Mouse (Mus musculus) heart, embryonic 16.5 days (tissue): Measurements from ENCODE around the gene Pced1b. TPM values are rescaled to one million over a fixed set of nuclear protein-coding genes. Genes with fewer than 3 reads are reported as not detected.
"Not testable (repeated sequence)": the region's sequence is repeated elsewhere in the genome, so short reads cannot be mapped to it uniquely, and the experiment has no call there.

Experiments used
- ATAC-seq: fragments of 200-750 bp; cut with Nextera tagmentation; replicated peaks from 2 replicates; pipeline ENCODE4 v1.8.0; 2017; ENCODE audit warnings: moderate number of reproducible peaks; ENCODE audit not compliant: insufficient read depth, low FRiP score; ENCODE audit errors: extremely low read depth
- H3K27ac ChIP-seq: fragments of 300-500 bp; sonication (generic); 2 replicates; pipeline ENCODE4 v1.5.1; 2014; ENCODE audit warnings: mild to moderate bottlenecking, low read length, control low read depth, moderate library complexity
- H3K27me3 ChIP-seq: fragments of 300-500 bp; sonication (generic); 2 replicates; pipeline ENCODE4 v1.6.1; 2014; ENCODE audit warnings: low read length, mixed read lengths; ENCODE audit not compliant: control insufficient read depth, insufficient read depth
- H3K36me3 ChIP-seq: fragments of 300-500 bp; sonication (generic); 2 replicates; pipeline ENCODE4 v1.6.1; 2014; ENCODE audit not compliant: control insufficient read depth, insufficient read depth
- H3K4me1 ChIP-seq: fragments of 300-500 bp; sonication (generic); 2 replicates; pipeline ENCODE4 v1.6.1; 2014; ENCODE audit warnings: low read length, mixed read lengths; ENCODE audit not compliant: control insufficient read depth, insufficient read depth
- H3K4me2 ChIP-seq: fragments of 300-500 bp; sonication (generic); 2 replicates; pipeline ENCODE4 v1.6.1; 2014; ENCODE audit warnings: low read depth, mild to moderate bottlenecking, control low read depth, low read length
- H3K4me3 ChIP-seq: fragments of 300-500 bp; sonication (generic); 2 replicates; pipeline ENCODE4 v1.5.1; 2014; ENCODE audit warnings: mild to moderate bottlenecking, control low read depth, low read length
- H3K9ac ChIP-seq: fragments of 300-500 bp; sonication (generic); 2 replicates; pipeline ENCODE4 v1.6.1; 2014; ENCODE audit warnings: low read length, control low read depth
- H3K9me3 ChIP-seq: fragments of 300-500 bp; sonication (generic); replicated peaks from 2 replicates; pipeline ENCODE4 v1.6.1; 2016; ENCODE audit warnings: low read length; ENCODE audit not compliant: control insufficient read depth
- WGBS: fragments of 180-500 bp; shearing (Covaris S2); extraction: QIAGEN DNeasy Blood & Tissue Kit; methylation state at CpG from one replicate; pipeline ENCODE4 v1.1.7; 2014; 5-methylcytosine and 5-hydroxymethylcytosine counted together
- polyA plus RNA-seq: library from polyadenylated mRNA; unstranded; fragments of >200 nt; fragmentation: Nextera tagmentation; extraction: Ambion mirVana; gene quantifications from 2 replicates; pipeline ENCODE4 v1.2.1, GENCODE M21; 2015

Gene Pced1b
- polyA plus RNA-seq, 1 experiment from 2014 or later, result 2.7 TPM

GRCm38 (mm10) chr15:97384170-97385018, 137.5 kb downstream of the Pced1b start:
- 88% methylated on average over 28 of the region's 28 CpGs for WGBS
- Histone ChIP-seq H3K4me1 (no peaks in the 10 kb centered on the region; the same call in 1 of the 2 replicates), H3K9ac (no peak overlapping the region), H3K4me2 (no peak overlapping the region), H3K36me3 (no peaks in the 10 kb centered on the region), H3K27me3 (no peaks in the 10 kb centered on the region), H3K9me3 (no peaks in the 10 kb centered on the region), H3K4me3 (no peak overlapping the region), H3K27ac (no peak overlapping the region)
- no peak for ATAC-seq

GRCm38 (mm10) chr15:97385174-97385573, 138.3 kb downstream of the Pced1b start:
- 88% methylated on average over 10 of the region's 10 CpGs for WGBS
- ATAC-seq, result not testable (repeated sequence)

GRCm38 (mm10) chr15:97387793-97388192, 140.9 kb downstream of the Pced1b start:
- no peak overlapping the region for H3K9ac ChIP-seq
- no peaks in the 10 kb centered on the region for H3K4me1 ChIP-seq
- H3K4me3 ChIP-seq, result no peak overlapping the region
- no peak for ATAC-seq
- 91% methylated on average over 6 of the region's 6 CpGs for WGBS
- H3K36me3 ChIP-seq, result no peaks in the 10 kb centered on the region
- no peak overlapping the region for H3K27ac ChIP-seq
- no peak overlapping the region for H3K4me2 ChIP-seq
- H3K9me3 ChIP-seq, result no peaks in the 10 kb centered on the region
- H3K27me3 ChIP-seq, result no peaks in the 10 kb centered on the region

More at GRCm38 (mm10) chr15:97385174-97385573, 138.3 kb downstream of the Pced1b start:
- H3K36me3 ChIP-seq, H3K4me1 ChIP-seq, H3K9me3 ChIP-seq, H3K4me3 ChIP-seq, H3K4me2 ChIP-seq, H3K27me3 ChIP-seq, H3K27ac ChIP-seq, H3K9ac ChIP-seq: not testable (repeated sequence)

GRCm38 (mm10) chr15:97389577-97389976, 142.7 kb downstream of the Pced1b start:
- H3K27me3 ChIP-seq, result no peaks in the 10 kb centered on the region
- H3K4me3 ChIP-seq, result no peak overlapping the region
- WGBS, result 80% methylated on average over 4 of the region's 4 CpGs
- H3K27ac ChIP-seq, result no peak overlapping the region
- no peaks in the 10 kb centered on the region for H3K9me3 ChIP-seq
- H3K4me1 ChIP-seq, result no peaks in the 10 kb centered on the region
- no peak for ATAC-seq
- H3K4me2 ChIP-seq, result no peak overlapping the region
- H3K36me3 ChIP-seq, result no peaks in the 10 kb centered on the region
- no peak overlapping the region for H3K9ac ChIP-seq

GRCm38 (mm10) chr15:97390778-97391177, 143.9 kb downstream of the Pced1b start:
- Histone ChIP-seq H3K4me2 (no peak overlapping the region), H3K27me3 (no peaks in the 10 kb centered on the region), H3K36me3 (no peaks in the 10 kb centered on the region), H3K27ac (no peak overlapping the region), H3K9ac (no peak overlapping the region), H3K4me3 (no peak overlapping the region), H3K9me3 (no peaks in the 10 kb centered on the region), H3K4me1 (no peaks in the 10 kb centered on the region)
- WGBS, result 91% methylated on average over 2 of the region's 2 CpGs
- ATAC-seq, result no peak

- Histone ChIP-seq H3K4me3 (no peak overlapping the region), H3K4me1 (no peaks in the 10 kb centered on the region), H3K27me3 (no peaks in the 10 kb centered on the region), H3K36me3 (no peaks in the 10 kb centered on the region), H3K9ac (no peak overlapping the region), H3K4me2 (no peak overlapping the region), H3K9me3 (no peaks in the 10 kb centered on the region), H3K27ac (no peak overlapping the region)
- 91% methylated on average over 2 of the region's 2 CpGs for WGBS
- no peak for ATAC-seq
Observed at GRCm38 (mm10) chr15:97391436-97391835, 144.5 kb downstream of the Pced1b start.

- no peak for ATAC-seq
- Histone ChIP-seq H3K4me3 (no peak overlapping the region), H3K36me3 (no peaks in the 10 kb centered on the region), H3K4me2 (no peak overlapping the region), H3K9me3 (peaks cover 3% of the 10 kb centered on the region; the same call in 1 of the 2 replicates), H3K9ac (no peak overlapping the region), H3K27me3 (no peaks in the 10 kb centered on the region), H3K27ac (no peak overlapping the region), H3K4me1 (no peaks in the 10 kb centered on the region)
- 72% methylated on average over 12 of the region's 12 CpGs for WGBS
Observed at GRCm38 (mm10) chr15:97394561-97394960, 147.7 kb downstream of the Pced1b start.

- 85% methylated on average over 4 of the region's 4 CpGs for WGBS
- ATAC-seq, result no peak
- Histone ChIP-seq H3K4me3 (no peak overlapping the region), H3K27me3 (no peaks in the 10 kb centered on the region), H3K36me3 (no peaks in the 10 kb centered on the region), H3K27ac (no peak overlapping the region), H3K4me1 (no peaks in the 10 kb centered on the region), H3K4me2 (no peak overlapping the region), H3K9me3 (peaks cover 3% of the 10 kb centered on the region), H3K9ac (no peak overlapping the region)
Observed at GRCm38 (mm10) chr15:97396586-97397299, 149.8 kb downstream of the Pced1b start.

GRCm38 (mm10) chr15:97397793-97398192, 150.9 kb downstream of the Pced1b start:
- H3K4me3 ChIP-seq, result no peak overlapping the region
- H3K9me3 ChIP-seq, result peaks cover 3% of the 10 kb centered on the region
- no peaks in the 10 kb centered on the region for H3K36me3 ChIP-seq
- no peaks in the 10 kb centered on the region for H3K4me1 ChIP-seq
- H3K27me3 ChIP-seq, result no peaks in the 10 kb centered on the region
- no peak overlapping the region for H3K27ac ChIP-seq
- H3K9ac ChIP-seq, result no peak overlapping the region
- no peak for ATAC-seq
- 71% methylated on average over 2 of the region's 2 CpGs for WGBS
- no peak overlapping the region for H3K4me2 ChIP-seq
